Mouse (Mus musculus) stomach, postnatal 0 days (tissue): ENCODE measurements around the gene Slc7a7. TPM values are rescaled to one million over a fixed set of nuclear protein-coding genes. Genes with fewer than 3 reads are reported as not detected.

Source experiments
- ATAC-seq: fragments of 200-750 bp; cut with Nextera tagmentation; 2 replicates; pipeline ENCODE4 v1.8.0; 2017; ENCODE audit not compliant: low FRiP score, low TSS enrichment
- DNase-seq: peaks from one replicate; pipeline ENCODE4 v3.0.0-alpha.2; 2016; ENCODE audit warnings: low spot score
- H3K27ac ChIP-seq: fragments of 300-500 bp; sonication (generic); replicated peaks from 2 replicates; pipeline ENCODE4 v1.5.1; 2014; ENCODE audit warnings: mild to moderate bottlenecking, control low read depth
- H3K27me3 ChIP-seq: fragments of 300-500 bp; sonication (generic); 2 replicates; pipeline ENCODE4 v1.6.1; 2014; ENCODE audit warnings: low read length; ENCODE audit not compliant: control insufficient read depth, insufficient read depth
- H3K36me3 ChIP-seq: fragments of 300-500 bp; sonication (generic); 2 replicates; pipeline ENCODE4 v1.6.1; 2014; ENCODE audit warnings: low read length, mixed read lengths; ENCODE audit not compliant: control insufficient read depth, insufficient read depth
- H3K4me1 ChIP-seq: fragments of 300-500 bp; sonication (generic); replicated peaks from 2 replicates; pipeline ENCODE4 v1.6.1; 2014; ENCODE audit warnings: antibody characterized with exemption; ENCODE audit not compliant: control insufficient read depth, insufficient read depth
- H3K4me2 ChIP-seq: fragments of 300-500 bp; sonication (generic); replicated peaks from 2 replicates; pipeline ENCODE4 v1.6.1; 2014; ENCODE audit warnings: low read depth, mild to moderate bottlenecking, control low read depth, moderate library complexity
- H3K4me3 ChIP-seq: fragments of 300-500 bp; sonication (generic); 2 replicates; pipeline ENCODE4 v1.5.1; 2014; ENCODE audit warnings: low read depth, low read length, control low read depth
- H3K9ac ChIP-seq: fragments of 300-500 bp; sonication (generic); 2 replicates; pipeline ENCODE4 v1.6.1; 2014; ENCODE audit warnings: mild to moderate bottlenecking, low read length, control low read depth, mixed read lengths
- H3K9me3 ChIP-seq: fragments of 300-500 bp; sonication (generic); 2 replicates; pipeline ENCODE4 v1.6.1; 2016; ENCODE audit warnings: low read length; ENCODE audit not compliant: control insufficient read depth
- CTCF ChIP-seq: IDR thresholded peaks from 2 replicates; pipeline ENCODE4 v1.5.1; 2016; ENCODE audit warnings: antibody characterized with exemption, low read depth, mild to moderate bottlenecking, moderate library complexity
- EP300 ChIP-seq: optimal IDR thresholded peaks from 2 replicates; pipeline ENCODE3; 2016; ENCODE audit warnings: antibody characterized with exemption
- WGBS: fragments of 180-500 bp; shearing (Covaris S2); extraction: QIAGEN DNeasy Blood & Tissue Kit; methylation state at CpG from one replicate; pipeline ENCODE4 v1.1.7; 2014; 5-methylcytosine and 5-hydroxymethylcytosine counted together
- polyA plus RNA-seq: library from polyadenylated mRNA; unstranded; fragments of >200 nt; fragmentation: Nextera tagmentation; extraction: Ambion mirVana; gene quantifications from 2 replicates; pipeline ENCODE4 v1.2.1, GENCODE M21; 2015

Gene Slc7a7
- polyA plus RNA-seq, 1 experiment from 2014 or later: 9.5 TPM

DNA sequence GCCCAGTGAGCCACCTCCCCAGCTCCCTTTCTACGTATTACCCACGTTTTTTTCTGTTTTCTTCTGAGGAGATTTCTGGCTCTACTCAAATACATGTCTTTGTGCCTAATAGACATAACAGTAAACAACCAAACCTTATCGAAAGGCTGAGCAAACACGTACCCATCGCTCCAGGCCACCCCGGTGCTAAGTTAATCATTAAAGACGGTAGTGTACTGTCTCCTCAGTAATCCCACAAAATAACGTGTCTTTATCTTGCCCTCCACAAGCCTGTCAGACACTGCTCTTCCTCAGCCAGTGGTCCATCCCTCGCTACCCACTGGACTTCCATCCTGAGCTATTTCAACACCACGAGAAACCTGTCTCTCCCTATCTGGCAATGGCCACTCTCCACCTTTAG lies 35.8 kb downstream of the Slc7a7 start:
- Histone ChIP-seq H3K9me3 (no peaks in the 10 kb centered on the region), H3K27me3 (no peaks in the 10 kb centered on the region), H3K27ac (no peak overlapping the region), H3K9ac (no peak overlapping the region), H3K4me3 (no peak overlapping the region), H3K4me1 (no peaks in the 10 kb centered on the region), H3K36me3 (no peaks in the 10 kb centered on the region), H3K4me2 (no peak overlapping the region)
- 50% methylated on average over 10 of the region's 10 CpGs for WGBS
- DNase-seq: no peak
- TF ChIP-seq CTCF (no peak), EP300 (no peak)
- ATAC-seq: no peak

DNA sequence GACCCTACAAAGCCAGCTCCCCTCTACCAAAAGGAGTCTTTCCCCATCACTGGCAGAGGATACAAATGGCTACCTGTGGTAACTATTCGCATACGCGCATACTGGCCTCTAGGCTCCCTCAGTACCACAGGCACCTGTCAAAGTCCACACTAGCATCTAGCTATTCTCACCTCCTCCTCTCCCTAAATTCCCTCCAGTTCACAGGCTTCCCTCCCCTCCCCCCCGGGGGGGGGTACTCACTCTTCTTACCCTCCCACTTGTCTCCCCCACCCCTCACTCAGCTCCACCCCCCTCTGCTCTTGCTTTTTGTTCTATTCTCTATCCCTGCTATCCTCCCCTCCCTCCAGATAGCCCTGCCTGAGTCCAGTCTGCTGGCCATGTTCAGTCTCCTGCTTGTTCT lies 37.0 kb downstream of the Slc7a7 start:
- Histone ChIP-seq H3K27me3 (no peaks in the 10 kb centered on the region), H3K9ac (no peak overlapping the region), H3K36me3 (no peaks in the 10 kb centered on the region), H3K27ac (no peak overlapping the region), H3K4me1 (no peaks in the 10 kb centered on the region), H3K4me2 (no peak overlapping the region), H3K4me3 (no peak overlapping the region), H3K9me3 (no peaks in the 10 kb centered on the region)
- no peak for ATAC-seq
- no peak for TF ChIP-seq EP300
- no peak for TF ChIP-seq CTCF
- 76% methylated on average over 4 of the region's 4 CpGs for WGBS
- DNase-seq: no peak

DNA sequence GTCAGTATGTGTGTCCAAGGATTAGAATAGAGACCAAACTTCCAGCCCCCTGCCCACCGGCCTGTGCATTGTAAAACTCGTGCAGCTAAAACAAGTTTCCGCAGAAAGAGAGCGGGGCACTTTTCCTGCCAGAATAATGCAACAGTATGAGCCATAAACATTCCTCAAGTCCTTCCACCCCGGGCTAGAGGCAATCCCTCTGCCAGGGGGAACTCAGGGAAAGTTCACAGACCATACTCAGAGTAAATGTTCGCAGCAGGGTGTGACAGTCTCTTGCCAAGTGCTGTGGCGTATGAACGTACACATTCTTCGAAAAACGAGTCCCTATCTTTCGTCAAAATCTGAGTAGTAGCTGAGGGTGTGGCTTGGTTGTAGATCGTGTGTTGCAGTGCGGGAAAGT lies 38.0 kb downstream of the Slc7a7 start:
- H3K4me3 ChIP-seq: no peak overlapping the region
- ATAC-seq (0 out of 2 replicates have a peak, but pooled peaks have one; percentile 41), DNase-seq (no peak)
- no peak overlapping the region for H3K27ac ChIP-seq
- H3K27me3 ChIP-seq: no peaks in the 10 kb centered on the region
- no peak overlapping the region for H3K9ac ChIP-seq
- no peaks in the 10 kb centered on the region for H3K4me1 ChIP-seq
- H3K36me3 ChIP-seq: no peaks in the 10 kb centered on the region
- no peak for TF ChIP-seq EP300
- no peak for TF ChIP-seq CTCF
- WGBS: 35% methylated on average over 13 of the region's 13 CpGs
- no peak overlapping the region for H3K4me2 ChIP-seq
- no peaks in the 10 kb centered on the region for H3K9me3 ChIP-seq

DNA sequence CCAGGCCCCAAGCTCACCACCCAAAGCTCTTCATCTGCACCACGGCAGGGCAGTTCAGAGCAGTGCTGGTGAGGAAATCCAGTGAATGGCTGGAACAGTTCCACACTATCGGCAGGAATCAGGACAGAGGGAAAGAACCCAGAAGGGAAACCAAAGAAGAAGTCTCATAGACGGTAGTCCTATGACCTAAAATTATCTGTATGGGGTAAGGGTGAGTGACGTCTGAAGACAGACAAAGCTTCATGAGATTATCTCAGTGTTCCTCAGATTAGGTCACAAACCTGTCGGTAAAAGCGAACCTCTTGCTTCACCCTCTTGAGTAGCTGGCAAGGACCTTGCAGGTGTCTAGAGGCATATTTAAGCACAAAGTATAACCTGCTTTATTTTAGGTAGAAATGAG lies 40.4 kb downstream of the Slc7a7 start:
- H3K36me3 ChIP-seq: no peaks in the 10 kb centered on the region
- no peak overlapping the region for H3K4me3 ChIP-seq
- WGBS: 78% methylated on average over 6 of the region's 6 CpGs
- H3K9me3 ChIP-seq: no peaks in the 10 kb centered on the region
- no peak for ATAC-seq
- H3K27me3 ChIP-seq: no peaks in the 10 kb centered on the region
- no peak for DNase-seq
- TF ChIP-seq EP300 (no peak), CTCF (no peak)
- H3K9ac ChIP-seq: no peak overlapping the region
- no peaks in the 10 kb centered on the region for H3K4me1 ChIP-seq
- no peak overlapping the region for H3K4me2 ChIP-seq
- H3K27ac ChIP-seq: no peak overlapping the region

DNA sequence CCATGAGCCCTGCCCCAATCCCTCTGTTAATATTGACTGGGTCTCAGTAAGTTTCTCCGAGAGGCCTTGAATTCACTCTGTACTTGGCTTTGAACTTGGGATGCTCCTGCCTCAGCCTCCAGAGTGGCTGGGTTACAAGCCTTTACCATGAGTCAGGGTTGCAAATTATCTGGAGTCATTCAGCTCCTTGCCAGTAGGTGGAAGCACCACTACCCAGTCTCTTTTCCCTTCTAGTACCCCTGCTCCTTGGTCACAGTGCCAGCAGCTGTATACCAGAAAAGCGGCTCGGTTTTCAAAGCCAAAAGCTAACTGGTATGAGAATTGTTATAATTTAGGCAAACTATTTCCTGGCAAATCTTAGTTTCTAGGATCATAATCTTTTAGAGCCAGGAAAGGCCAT lies 41.7 kb downstream of the Slc7a7 start:
- WGBS: 73% methylated on average over 3 of the region's 3 CpGs
- no peaks in the 10 kb centered on the region for H3K27me3 ChIP-seq
- H3K36me3 ChIP-seq: 0 out of 2 replicates have a peak, but pooled peaks cover 3% of the 10 kb centered on the region
- H3K9ac ChIP-seq: no peak overlapping the region
- H3K4me1 ChIP-seq: no peaks in the 10 kb centered on the region
- DNase-seq (peak; percentile 55), ATAC-seq (no peak)
- no peak for TF ChIP-seq EP300
- TF ChIP-seq CTCF: peak; percentile 68
- H3K27ac ChIP-seq: no peak overlapping the region
- no peaks in the 10 kb centered on the region for H3K9me3 ChIP-seq
- H3K4me3 ChIP-seq: no peak overlapping the region
- no peak overlapping the region for H3K4me2 ChIP-seq

DNA sequence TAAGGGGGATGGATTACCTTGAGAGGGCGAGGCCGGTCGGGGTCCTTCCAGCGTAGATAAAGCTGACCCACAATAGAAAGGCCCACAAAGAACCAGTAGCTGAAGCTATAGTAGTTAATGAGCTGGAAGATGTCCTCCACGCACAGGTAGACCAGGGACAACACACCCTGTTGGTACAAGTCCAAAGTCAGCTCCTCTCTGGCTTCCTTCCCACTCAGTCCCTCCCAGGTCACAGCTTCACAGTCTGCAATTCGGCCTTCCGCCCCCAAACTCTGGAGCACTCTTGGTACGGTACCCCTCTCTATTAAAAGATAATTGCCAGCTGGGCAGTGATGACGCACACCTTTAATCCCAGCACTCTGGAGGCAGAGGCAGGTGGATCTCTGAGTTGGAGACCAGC lies 44.7 kb downstream of the Slc7a7 start:
- no peak for TF ChIP-seq EP300
- no peak for TF ChIP-seq CTCF
- DNase-seq: no peak
- WGBS: 90% methylated on average over 9 of the region's 9 CpGs
- Histone ChIP-seq H3K9ac (no peak overlapping the region), H3K36me3 (peaks cover 11% of the 10 kb centered on the region; the same call in 1 of the 2 replicates), H3K4me2 (no peak overlapping the region), H3K9me3 (no peaks in the 10 kb centered on the region), H3K27ac (no peak overlapping the region), H3K27me3 (no peaks in the 10 kb centered on the region), H3K4me1 (no peaks in the 10 kb centered on the region), H3K4me3 (no peak overlapping the region)
- no peak for ATAC-seq
